Mouse (Mus musculus) T-helper 17 cell (primary cell): ENCODE measurements at regions not wholly inside any gene's neighbourhood (a gene's known extent, or its start where the extent isn't known, plus 50 kb on each side); places are given as distances from the start of the nearest gene placed in this dataset.

ENCODE experiments used
- in situ Hi-C, 2 experiments: fragments of 300-600 bp; cut with MboI, MseI; formaldehyde crosslinking; loops; 1 replicate in 1 of 2; 2 replicates in 1 of 2; pipeline ENCODE4 v1.15.1; 2025; ENCODE audit warnings: high pct_unique_total_duplicates in 2 of 2

DNA sequence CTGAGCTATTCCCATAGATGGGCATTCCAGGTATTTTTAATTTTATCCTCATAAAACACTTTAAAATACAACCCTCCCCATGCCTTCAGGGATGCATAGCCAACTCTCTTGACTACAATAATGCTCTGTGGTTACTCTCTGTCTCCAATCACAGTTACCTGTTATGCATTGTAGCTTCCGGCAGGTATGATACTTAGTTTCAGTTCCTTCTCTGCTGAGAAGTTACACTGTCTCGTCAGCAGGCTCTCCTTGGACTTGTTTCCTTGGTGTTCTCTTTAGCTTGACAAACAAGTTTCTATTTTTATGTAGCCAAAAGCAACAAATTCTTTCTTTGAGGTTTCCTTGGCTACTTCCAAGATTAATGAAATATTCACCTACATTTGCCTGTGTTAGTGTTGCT is 126.6 kb upstream of the Pkdcc start:
- in situ Hi-C loops = no loop called here

GRCm38 (mm10) chr17:83089856-83090692 is 125.0 kb upstream of the Pkdcc start:
- in situ Hi-C loops = no loop called here

DNA sequence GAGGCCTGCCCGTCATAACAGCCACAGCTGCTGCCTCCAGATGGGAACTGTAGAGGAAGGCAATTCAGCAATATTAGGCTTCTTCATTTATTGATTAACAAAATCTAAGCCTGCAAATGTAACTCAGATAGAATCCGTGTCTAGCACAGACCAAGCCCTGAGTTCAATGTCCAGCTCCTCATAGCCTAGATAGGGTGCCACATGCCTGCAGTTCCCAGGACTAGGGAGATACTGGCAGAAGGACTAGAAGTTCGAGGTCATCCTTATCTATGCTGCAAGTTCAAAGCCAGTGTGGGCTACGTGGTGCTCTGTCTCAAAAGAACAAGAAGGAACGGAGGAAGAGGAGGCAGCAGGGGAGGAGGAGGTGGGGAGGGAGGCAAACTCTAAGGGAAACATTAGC is 121.2 kb upstream of the Pkdcc start:
- in situ Hi-C loops = no loop called here

GRCm38 (mm10) chr17:83096451-83096850 is 118.6 kb upstream of the Pkdcc start:
- in situ Hi-C loops = no loop called here

GRCm38 (mm10) chr17:83097998-83098397 is 117.1 kb upstream of the Pkdcc start:
- in situ Hi-C loops = no loop called here

DNA sequence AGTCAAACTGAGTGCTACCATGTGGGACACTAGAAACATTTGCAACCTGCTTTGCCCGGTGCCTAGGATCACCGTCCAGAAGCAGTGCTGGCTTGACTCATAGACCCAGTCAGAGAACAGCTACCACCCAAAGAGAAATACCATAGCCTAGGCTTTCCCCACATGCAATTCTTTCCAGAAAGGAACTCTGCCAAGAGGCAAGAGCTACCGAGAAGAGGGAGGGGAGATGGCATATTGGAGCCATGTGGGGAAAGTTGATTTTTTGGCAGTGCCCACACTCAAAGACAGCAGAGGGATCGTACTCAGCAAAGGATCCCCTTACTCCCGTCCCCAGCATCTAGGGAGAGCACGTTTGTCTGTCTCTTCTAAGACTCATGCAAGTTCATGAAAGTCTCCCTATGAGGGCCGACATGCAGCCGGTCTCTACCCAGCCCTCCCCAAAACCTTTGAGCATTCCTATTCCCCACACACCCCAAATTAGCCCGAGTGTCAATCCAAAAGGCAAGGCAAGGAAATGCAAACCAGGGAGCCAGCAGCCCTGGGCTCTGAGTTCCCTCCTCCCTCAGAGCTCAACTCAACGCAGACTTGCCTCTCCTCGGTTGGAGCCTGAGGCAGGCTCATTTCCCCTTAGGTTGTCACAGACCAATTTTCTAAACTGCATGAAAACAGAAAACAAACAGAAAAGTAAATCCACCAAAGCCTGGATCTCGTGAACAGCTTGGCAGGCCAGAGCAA is 116.2 kb upstream of the Pkdcc start:
- in situ Hi-C loops = no loop called here

- in situ Hi-C loops = loop anchor here in 1 of 2 experiments (10.0 kb wide), 1 partner anchor 484 kb away; no protein-coding TSS in a partner anchor
Observed at GRCm38 (mm10) chr17:83101035-83101434, 114.1 kb upstream of the Pkdcc start.

DNA sequence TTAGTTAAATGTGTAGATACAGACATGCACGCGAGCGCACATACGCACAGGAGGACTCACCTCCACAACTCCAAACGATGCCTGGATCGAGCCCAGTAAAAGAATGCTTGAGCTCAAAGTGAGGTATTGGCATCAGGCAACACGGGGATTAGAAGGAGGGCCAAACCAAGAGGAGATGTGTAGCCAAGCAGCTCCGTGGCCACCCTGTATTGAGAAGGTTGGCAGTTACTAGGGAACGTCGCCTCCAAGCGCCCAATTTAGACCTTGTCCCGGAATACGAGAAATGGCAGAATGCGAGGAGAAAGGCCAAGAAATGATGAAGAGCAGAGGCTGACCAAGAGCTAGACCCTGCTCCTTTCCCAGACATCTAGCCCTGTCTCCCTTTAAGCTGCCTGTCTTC is 113.3 kb upstream of the Pkdcc start:
- in situ Hi-C loops = loop anchor here in 1 of 2 experiments (10.0 kb wide), 1 partner anchor 483 kb away; no protein-coding TSS in a partner anchor

DNA sequence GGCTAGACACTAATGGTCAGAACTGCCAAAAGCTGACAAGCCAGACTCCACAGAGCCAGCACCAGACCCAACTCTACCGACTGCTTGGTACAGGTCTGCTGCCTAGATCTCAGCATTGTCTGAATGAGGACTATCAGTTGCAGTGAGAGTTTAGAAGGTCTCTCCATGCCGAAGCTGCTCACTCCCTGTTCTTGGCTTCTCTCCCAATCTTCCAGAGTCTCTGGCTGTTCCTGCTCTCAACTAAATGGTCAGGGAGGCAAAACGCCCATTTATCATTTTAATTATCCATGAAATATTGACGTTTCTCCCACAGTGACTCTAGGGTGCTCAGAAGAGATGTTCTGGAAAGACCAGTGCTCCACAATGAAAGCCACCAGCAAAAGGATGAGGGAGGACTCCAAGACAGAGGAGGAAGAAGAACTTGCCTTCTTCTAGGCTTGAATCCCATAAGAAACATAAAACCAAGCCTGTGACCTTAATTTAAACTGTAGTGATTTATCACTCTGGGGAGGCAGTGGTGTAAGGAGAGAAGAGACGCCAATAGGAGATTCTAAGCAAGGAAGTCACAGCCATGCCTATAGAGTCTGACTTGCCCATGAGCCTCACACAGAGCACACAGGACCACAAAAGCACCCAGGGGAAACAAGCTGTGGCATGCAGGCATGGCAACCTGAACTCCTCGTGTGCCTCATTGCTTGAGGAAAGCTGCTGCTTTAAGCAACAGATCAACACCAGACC is 112.2 kb upstream of the Pkdcc start:
- in situ Hi-C loops = loop anchor here in 1 of 2 experiments (10.0 kb wide), 1 partner anchor 482 kb away; no protein-coding TSS in a partner anchor

- in situ Hi-C loops = loop anchor here in 1 of 2 experiments (5.0 to 10.0 kb wide), 2 partner anchors 144 to 477 kb away; no protein-coding TSS in a partner anchor
Observed at GRCm38 (mm10) chr17:83108151-83108550, 106.9 kb upstream of the Pkdcc start.

GRCm38 (mm10) chr17:83109792-83110440 is 105.2 kb upstream of the Pkdcc start:
- in situ Hi-C loops = loop anchor here in 1 of 2 experiments (5.0 to 10.0 kb wide), 2 partner anchors 142 to 475 kb away; no protein-coding TSS in a partner anchor

DNA sequence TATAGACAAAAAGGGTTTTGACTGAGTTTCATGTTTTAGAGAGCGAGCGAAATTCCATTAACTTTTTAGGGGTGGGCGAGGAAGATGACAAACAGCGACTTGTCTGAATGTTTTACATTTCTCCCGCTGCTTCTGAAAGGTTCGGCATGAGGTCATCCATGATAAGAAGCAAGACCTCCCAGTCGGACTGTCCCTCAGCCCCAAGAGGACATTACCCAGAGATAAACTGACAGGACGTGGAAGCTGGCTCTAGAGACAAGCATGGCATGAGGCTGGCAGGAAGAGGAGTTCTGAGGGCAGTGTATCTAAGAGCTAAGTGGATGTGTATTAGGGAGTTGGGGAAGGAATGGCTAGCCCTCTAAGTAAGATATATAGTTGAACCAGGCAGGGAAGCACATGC is 104.5 kb upstream of the Pkdcc start:
- in situ Hi-C loops = no loop called here

- in situ Hi-C loops = loop anchor here in 1 of 2 experiments (5.0 kb wide), 1 partner anchor 42 kb away; no protein-coding TSS in a partner anchor
Observed at GRCm38 (mm10) chr17:83115146-83115545, 99.9 kb upstream of the Pkdcc start.

GRCm38 (mm10) chr17:83115832-83116480 is 99.1 kb upstream of the Pkdcc start:
- in situ Hi-C loops = loop anchor here in 1 of 2 experiments (5.0 kb wide), 1 partner anchor 41 kb away; no protein-coding TSS in a partner anchor

GRCm38 (mm10) chr17:83120665-83121232 is 94.3 kb upstream of the Pkdcc start:
- in situ Hi-C loops = no loop called here

DNA sequence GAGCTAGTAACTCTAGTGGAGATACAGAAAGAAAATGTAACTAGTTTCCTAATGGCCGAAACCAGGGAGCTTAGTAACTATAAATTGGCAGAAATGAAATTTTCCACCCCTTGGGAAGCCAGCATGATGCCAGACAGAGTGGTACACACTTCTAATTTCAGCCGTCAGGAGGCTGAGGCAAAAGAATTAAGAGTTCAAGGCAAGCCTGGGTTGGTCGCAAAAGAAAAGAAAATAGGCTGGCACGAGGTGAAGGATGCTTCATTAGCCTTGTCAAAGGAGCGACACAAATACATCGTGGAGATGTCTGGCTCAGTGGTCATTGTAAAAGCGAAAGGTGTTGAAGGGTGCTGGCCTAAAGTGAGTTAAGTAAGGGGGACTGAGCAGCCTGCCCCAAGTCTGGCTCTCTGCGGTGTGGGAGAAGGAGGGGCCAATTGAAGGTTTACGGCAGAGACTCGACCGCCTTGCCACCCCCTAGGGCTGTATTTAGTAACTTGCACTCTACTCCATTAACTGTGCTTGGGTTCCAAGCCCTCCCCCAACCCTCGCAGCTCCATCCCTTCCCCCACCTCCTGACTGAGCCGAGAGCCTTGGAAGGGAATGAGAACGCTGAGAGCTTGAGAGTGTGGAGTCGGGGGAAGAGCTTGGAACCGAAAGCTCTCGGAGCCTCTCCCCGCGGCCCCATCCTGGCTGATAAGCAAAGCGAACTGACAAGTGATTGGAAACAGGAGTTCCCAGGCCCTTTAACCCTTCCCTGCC is 92.4 kb upstream of the Pkdcc start:
- in situ Hi-C loops = no loop called here

DNA sequence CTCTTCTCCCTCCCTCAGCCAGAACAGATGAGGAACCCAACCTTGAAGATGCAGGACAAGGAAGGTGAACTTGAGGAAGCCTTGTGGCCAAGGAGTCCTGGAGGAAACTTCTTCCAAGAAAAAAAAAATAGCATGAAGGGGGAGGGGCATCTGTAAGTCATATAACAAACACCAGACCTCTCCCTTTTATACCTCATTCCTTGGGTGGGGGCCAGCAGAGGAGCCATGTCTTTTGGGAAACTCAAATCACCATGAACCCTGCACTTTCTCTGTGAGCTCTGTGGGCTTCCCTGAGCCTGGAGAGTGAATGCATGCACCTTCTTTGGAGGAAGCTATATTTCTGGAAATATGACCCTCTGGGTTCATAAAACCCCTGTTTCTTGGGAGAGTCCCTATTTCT is 90.0 kb upstream of the Pkdcc start:
- in situ Hi-C loops = no loop called here

DNA sequence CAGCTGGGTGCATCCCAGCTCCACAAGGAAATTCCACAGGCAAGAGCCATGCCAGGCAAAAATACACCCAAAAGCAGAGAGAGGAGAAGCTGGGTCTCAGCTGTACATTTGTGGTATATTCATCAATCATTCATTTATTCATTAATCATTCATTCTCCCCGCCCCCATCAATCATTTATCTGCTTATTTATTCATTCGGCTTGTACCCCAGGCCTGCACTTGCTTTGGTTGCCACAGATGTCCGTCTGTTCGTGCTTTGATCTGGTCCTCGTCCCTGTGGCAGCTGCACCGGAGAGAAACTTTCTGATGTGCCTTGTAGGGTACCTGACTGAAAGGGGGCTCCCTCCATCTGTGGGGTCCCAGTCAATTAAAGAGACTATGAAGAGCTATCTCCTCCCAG is 87.2 kb upstream of the Pkdcc start:
- in situ Hi-C loops = no loop called here

DNA sequence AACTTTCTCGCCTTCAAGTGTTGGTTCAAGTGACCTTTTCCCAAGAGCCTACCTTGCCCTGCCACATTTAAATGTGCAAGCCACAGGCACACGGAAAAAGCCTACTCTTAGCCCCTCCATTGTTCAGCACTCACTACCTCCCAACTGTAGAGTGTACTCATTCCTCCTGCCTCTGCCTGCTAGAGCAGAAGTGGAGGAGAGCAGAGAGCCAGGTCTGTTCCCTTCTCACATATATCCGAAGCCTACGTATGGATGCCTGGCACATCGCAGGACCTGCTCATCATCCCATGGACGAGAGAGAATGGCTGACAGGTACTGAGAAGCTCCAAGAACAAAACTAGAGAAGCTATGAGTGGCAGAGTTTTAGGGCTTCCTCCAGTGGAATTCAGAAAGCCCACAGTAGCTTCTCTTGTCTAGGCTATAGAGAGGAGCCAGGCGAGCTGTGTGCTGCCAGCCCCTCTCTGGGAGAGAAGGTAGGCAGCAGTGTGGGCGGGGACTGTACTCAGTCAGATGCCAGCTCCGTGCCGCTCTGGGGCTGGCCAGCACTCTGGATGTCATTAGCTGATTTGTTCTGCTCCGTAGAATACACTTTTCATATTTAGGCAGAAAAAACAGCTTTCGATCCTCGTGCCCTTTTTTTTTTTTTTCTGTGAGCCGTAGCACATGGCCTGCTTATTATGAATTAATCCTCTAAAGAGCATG is 86.1 kb upstream of the Pkdcc start:
- in situ Hi-C loops = no loop called here
